Mouse (Mus musculus) neutrophil, adult 83 days (primary cell): ENCODE measurements around the gene Borcs8. TPM values are rescaled to one million over a fixed set of nuclear protein-coding genes. Genes with fewer than 3 reads are reported as not detected.

Experiments used
- total RNA-seq, 2 experiments: library from RNA; stranded (reverse); gene quantifications; one replicate each; pipeline ENCODE4 v1.2.4; 2023

Borcs8 gene
- 10 to 100 TPM; 32.8 to 36.2 TPM for total RNA-seq

DNA sequence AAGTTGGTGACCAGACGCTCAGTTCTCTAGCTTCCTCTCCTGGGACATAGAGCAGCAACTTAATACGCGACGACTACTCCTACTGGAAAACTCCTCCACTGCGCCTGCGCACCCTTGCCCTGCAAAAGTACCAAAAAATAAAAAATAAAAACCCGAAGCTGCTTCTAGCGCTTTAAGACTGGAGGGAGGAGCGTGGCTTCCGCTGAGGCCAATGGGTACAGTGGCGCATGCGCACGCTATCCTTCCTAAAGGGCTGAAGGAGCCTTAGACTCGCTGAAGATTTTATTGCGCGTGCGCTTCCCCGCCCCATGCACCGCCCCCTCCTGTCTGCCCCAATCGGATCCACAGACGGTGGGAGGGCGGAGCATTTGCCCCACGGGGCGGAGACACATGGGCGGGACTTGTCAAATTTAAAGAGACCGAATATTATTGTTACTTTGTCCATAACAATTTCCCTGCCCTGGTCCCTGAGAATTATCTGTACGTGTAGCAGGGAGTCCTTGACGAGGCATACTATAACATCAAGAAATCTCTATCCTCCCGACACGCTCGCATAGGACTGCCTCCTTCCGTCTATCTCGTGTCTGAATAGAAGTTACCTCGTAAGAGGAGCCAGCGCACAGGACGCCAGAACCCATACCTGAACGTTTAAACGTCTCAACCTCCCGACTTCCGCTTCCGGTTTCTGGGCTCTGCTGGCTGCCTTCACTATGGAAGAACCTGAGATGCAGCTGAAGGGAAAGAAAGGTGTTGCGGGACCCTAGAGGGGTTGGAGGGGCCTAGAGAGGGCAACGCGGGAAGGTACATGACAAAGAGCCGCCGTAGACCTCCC is at the start of gene Borcs8, which contains the start of the genes Rfxank and Mef2b:
TSS of gene Borcs8 (plus strand) at position 474 of the 832 bp plus-strand sequence.
TSS of gene Rfxank (minus strand) at position 129 of the 832 bp plus-strand sequence.
TSS of gene Mef2b (plus strand) at position 686 of the 832 bp plus-strand sequence.

DNA sequence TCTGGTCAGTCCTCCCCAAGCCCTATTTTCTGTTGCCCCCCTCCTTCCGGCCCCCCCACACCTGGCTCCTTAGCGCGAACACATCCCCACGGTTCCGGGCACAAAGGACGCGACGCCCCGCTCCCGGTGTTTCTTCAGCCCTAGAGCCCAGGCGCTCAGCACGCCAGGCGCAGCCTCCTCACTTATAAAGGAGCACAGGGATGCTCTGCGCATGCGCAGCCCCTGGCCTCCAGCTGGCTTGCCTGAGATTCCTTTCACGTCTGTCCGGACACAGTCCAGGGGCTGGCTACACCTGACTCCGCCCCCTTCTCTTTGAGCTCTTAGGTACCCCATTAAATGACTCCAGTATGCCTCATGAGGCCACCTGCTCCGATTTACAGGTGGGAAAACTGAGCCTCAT is 18.6 kb upstream of the Borcs8 start, which contains the start of gene Ncan:
TSS of gene Ncan (minus strand) at position 207 of the 400 bp plus-strand sequence.

DNA sequence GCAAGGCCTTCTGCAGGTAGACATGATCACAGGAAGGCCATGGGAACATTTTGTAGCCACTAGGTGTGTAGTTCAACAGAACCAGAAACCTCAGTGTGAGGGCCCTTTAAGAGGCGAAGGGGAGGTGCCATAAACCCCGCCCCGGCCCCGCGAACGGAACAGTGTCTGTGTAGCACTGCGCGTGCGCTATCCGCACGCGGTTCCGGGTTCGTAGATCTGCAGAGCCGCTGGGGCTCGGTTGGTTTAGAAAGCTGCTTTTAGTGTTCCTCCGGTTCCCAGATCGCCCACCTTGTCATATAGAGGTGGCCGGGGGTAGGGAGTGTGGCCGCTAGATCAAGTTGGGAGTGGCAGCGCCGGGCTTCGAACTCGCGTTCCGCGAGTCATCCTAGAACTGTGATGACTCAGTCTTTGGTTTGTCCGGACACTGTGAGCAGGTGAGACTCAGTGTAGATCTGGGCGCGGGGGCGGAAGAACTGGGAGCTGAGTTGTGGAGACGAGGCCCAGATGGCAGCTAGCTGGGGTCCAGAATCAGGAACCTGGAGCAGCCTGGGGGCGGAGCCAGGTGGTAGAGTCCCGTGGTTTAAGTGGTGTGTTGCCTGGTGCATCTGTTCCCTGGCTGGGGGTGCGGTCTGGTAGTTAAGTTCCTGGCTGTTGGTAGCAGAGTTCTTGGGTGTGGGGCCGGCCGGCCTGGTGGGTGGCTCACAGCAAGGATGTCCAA is 8.0 kb upstream of the Borcs8 start, which contains the start of gene Nr2c2ap:
TSS of gene Nr2c2ap (plus strand) at position 168 of the 718 bp plus-strand sequence.

DNA sequence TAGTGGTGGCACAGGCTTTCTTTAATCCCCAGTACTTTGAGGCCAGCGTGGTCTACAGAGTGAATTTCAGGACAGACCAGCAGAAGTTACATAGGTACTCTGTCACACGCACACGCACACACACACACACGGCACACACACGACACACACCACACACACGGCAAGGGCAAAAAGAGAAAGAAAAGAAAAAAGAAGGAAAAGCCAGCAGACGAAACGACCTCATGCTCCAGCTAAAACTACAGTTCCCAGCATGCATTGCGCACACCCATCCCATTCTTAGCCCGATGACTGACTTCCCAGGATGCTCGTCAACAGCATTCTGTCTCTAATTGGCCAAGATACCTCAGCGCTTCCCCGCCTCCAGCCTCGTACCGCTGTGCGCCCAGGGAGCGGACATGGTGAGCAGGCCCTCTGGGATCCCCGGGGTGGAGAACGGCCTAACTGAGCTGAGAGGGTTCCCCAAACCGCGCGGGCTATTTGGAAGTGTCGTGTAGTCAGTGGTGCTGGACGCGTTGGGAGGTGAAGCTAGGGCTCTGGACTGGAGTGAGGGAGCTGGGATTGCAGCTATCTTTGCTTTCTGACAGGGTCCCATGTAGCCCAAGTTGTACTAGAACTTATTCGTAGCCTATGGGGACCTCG is 32.9 kb downstream of the Borcs8 start, which contains the start of gene Tmem161a:
TSS of gene Tmem161a (plus strand) at position 314 of the 639 bp plus-strand sequence.

Other genes starting within 250 kb of the Borcs8 start
- gene Tssk6, start 237.3 kb upstream of the Borcs8 start, total RNA-seq, result 1 to 10 TPM; 1.4 to 2.1 TPM
- 10 to 100 TPM; 63.2 to 66.0 TPM for gene Ndufa13, start 236.9 kb upstream of the Borcs8 start, total RNA-seq
- gene Yjefn3, start 236.8 kb upstream of the Borcs8 start, total RNA-seq, result 1 to 10 TPM; 2.5 to 2.9 TPM
- gene Gatad2a, start 143.1 kb upstream of the Borcs8 start, total RNA-seq, result 10 to 100 TPM; 67.2 to 72.4 TPM
- gene Mau2, start 96.8 kb upstream of the Borcs8 start, total RNA-seq, result 10 to 100 TPM; 72.8 to 73.8 TPM
- 10 to 100 TPM; 26.9 to 30.8 TPM for gene Sugp1, start 96.7 kb upstream of the Borcs8 start, total RNA-seq
- under 1 TPM in 1 of 2 experiments, not detected in 1; 0.29 TPM for gene Tm6sf2, start 66.6 kb upstream of the Borcs8 start, total RNA-seq
- gene Hapln4, start 56.0 kb upstream of the Borcs8 start, total RNA-seq, result not detected
- gene Ncan, start 18.6 kb upstream of the Borcs8 start, total RNA-seq, result not detected
- gene Nr2c2ap, start 8.2 kb upstream of the Borcs8 start, total RNA-seq, result 1 to 10 TPM; 8.0 to 10.0 TPM
- 10 to 100 TPM; 11.4 to 16.8 TPM for gene Rfxank, start 345 bp upstream of the Borcs8 start, total RNA-seq
- under 1 TPM; 0.44 to 0.79 TPM for gene Mef2b, start 212 bp downstream of the Borcs8 start, total RNA-seq
- 10 to 100 TPM; 19.9 to 23.0 TPM for gene Tmem161a, start 32.9 kb downstream of the Borcs8 start, total RNA-seq
- gene Slc25a42, start 72.8 kb downstream of the Borcs8 start, total RNA-seq, result 1 to 10 TPM; 3.3 to 4.0 TPM
- gene Sugp2, start 94.7 kb downstream of the Borcs8 start, total RNA-seq, result 10 to 100 TPM; 29.2 to 30.7 TPM
- 1 to 10 TPM; 7.6 to 9.0 TPM for gene Armc6, start 95.0 kb downstream of the Borcs8 start, total RNA-seq
- gene Homer3, start 143.3 kb downstream of the Borcs8 start, total RNA-seq, result 1 to 10 TPM; 8.2 to 9.1 TPM
- gene Ddx49, start 163.0 kb downstream of the Borcs8 start, total RNA-seq, result 10 to 100 TPM; 22.3 to 27.9 TPM
- 100 to 1,000 TPM; 114 to 123 TPM for gene Cope, start 163.0 kb downstream of the Borcs8 start, total RNA-seq
- gene Cers1, start 176.3 kb downstream of the Borcs8 start, total RNA-seq, result not detected
- gene Gdf1, start 190.3 kb downstream of the Borcs8 start, total RNA-seq, result not detected
- 10 to 100 TPM; 58.6 to 59.2 TPM for gene Upf1, start 213.8 kb downstream of the Borcs8 start, total RNA-seq
- under 1 TPM; 0.13 to 0.26 TPM for gene Comp, start 234.1 kb downstream of the Borcs8 start, total RNA-seq